Mouse (Mus musculus) myocyte (in vitro differentiated cells): ENCODE data around the gene Gabbr1.

Experiments
- E2F4 ChIP-seq: IDR thresholded peaks from one replicate; pipeline ENCODE4 v1.6.1; 2011; ENCODE audit warnings: mild to moderate bottlenecking, control low read depth, moderate library complexity; ENCODE audit not compliant: insufficient read depth
- MAX ChIP-seq: IDR thresholded peaks from one replicate; pipeline ENCODE4 v1.6.1; 2011; ENCODE audit warnings: low read depth, mild to moderate bottlenecking, control low read depth
- MYOD1 ChIP-seq, 3 experiments: IDR thresholded peaks; one replicate each; pipeline ENCODE4 v1.6.1; 2011; ENCODE audit warnings: control low read depth in 2 of 3, low read depth in 2 of 3, mild to moderate bottlenecking in 2 of 3, moderate library complexity in 1 of 3; ENCODE audit not compliant: insufficient read length in 2 of 3, control insufficient read depth in 1 of 3
- POLR2A ChIP-seq: IDR thresholded peaks from one replicate; pipeline ENCODE4 v1.6.1; 2011; ENCODE audit warnings: low read depth, mild to moderate bottlenecking, control low read depth, moderate library complexity; ENCODE audit not compliant: insufficient read length
- POLR2AphosphoS2 ChIP-seq: IDR thresholded peaks from one replicate; pipeline ENCODE4 v1.6.1; 2011; ENCODE audit warnings: low read depth, control low read depth; ENCODE audit not compliant: insufficient read length
- SRF ChIP-seq: IDR thresholded peaks from one replicate; pipeline ENCODE4 v1.6.1; 2011; ENCODE audit warnings: low read depth; ENCODE audit not compliant: control insufficient read depth, insufficient read length
- TCF12 ChIP-seq: IDR thresholded peaks from one replicate; pipeline ENCODE4 v1.6.1; 2011; ENCODE audit warnings: mild to moderate bottlenecking, control low read depth; ENCODE audit not compliant: poor library complexity, insufficient read depth, severe bottlenecking
- USF1 ChIP-seq: IDR thresholded peaks from one replicate; pipeline ENCODE4 v1.6.1; 2011; ENCODE audit warnings: low read depth, mild to moderate bottlenecking, control low read depth, moderate library complexity

DNA sequence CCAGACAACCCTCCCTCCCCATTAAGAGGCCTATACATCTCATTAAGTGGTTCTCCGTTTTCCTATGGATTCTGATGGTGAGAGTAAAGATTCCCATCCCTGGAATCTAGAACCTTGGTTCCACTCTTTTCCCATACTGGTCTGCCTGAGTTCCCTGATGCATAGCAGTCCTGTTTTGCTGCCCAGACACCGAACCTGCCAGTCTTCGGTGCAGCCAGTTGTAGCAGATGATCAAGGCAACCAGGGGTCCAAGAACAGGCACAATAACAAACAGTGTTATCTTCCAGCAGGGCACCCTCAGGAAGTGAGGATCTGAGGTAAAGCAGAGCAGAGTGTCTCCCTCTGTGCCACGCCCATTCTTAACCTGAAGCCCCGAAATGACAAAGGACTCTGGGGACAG, 33.6 kb upstream of the Gabbr1 start:
- no peak for TF ChIP-seq TCF12
- TF ChIP-seq USF1, result no peak
- TF ChIP-seq MAX, result no peak
- TF ChIP-seq POLR2A, result no peak
- no peak for TF ChIP-seq POLR2AphosphoS2
- TF ChIP-seq E2F4, result no peak
- TF ChIP-seq MYOD1 (IDR thresholded peaks at IDR 0.05; ENCODE audit: control insufficient read depth in 1 of 3, insufficient read length in 2 of 3, low read depth in 2 of 3), result no peak
- no peak for TF ChIP-seq SRF
